Mouse (Mus musculus) MEL (cell line): Measurements from ENCODE around the gene Olfr54. TPM values are rescaled to one million over a fixed set of nuclear protein-coding genes. Genes with fewer than 3 reads are reported as not detected.
"Not testable (repeated sequence)": the region's sequence is repeated elsewhere in the genome, so short reads cannot be mapped to it uniquely, and the experiment has no call there.

Source experiments
- DNase-seq: peaks from one replicate; pipeline ENCODE4 v3.0.0; 2011; ENCODE audit warnings: low read depth, low spot score
- H3K27ac ChIP-seq: 2 replicates; pipeline ENCODE4 v1.5.1; 2012; ENCODE audit warnings: low read depth, mild to moderate bottlenecking, control low read depth, low read length, moderate library complexity; ENCODE audit not compliant: control insufficient read depth
- H3K27me3 ChIP-seq, 2 experiments: fragments of 150-350 bp in 1 of 2; sonication (generic) in 1 of 2; 2 replicates each; pipeline ENCODE4 v1.6.1; 2012; ENCODE audit warnings: low read length in 2 of 2, mild to moderate bottlenecking in 2 of 2, improper control_type of control experiment in 1 of 2, moderate library complexity in 1 of 2; ENCODE audit not compliant: insufficient read depth in 2 of 2, control insufficient read depth in 1 of 2
- H3K36me3 ChIP-seq, 2 experiments: 2 replicates each; pipeline ENCODE4 v1.6.1; 2012 to 2014; ENCODE audit warnings: low read length in 2 of 2, improper control_type of control experiment in 1 of 2, inconsistent platforms in 1 of 2, mild to moderate bottlenecking in 1 of 2; ENCODE audit not compliant: insufficient read depth in 2 of 2, control insufficient read depth in 1 of 2
- H3K4me1 ChIP-seq, 2 experiments: fragments of 150-350 bp in 1 of 2; sonication (generic) in 1 of 2; 2 replicates each; pipeline ENCODE4 v1.6.1; 2012; ENCODE audit warnings: low read length in 2 of 2, improper control_type of control experiment in 1 of 2, mild to moderate bottlenecking in 1 of 2; ENCODE audit not compliant: insufficient read depth in 2 of 2, control insufficient read depth in 1 of 2
- H3K4me3 ChIP-seq, 2 experiments: fragments of 150-350 bp in 1 of 2; sonication (generic) in 1 of 2; 2 replicates each; pipeline ENCODE4 v1.5.1; 2012; ENCODE audit warnings: low read depth in 2 of 2, low read length in 2 of 2, mild to moderate bottlenecking in 2 of 2, moderate library complexity in 2 of 2, control low read depth in 1 of 2, improper control_type of control experiment in 1 of 2; ENCODE audit not compliant: control insufficient read depth in 1 of 2, insufficient read depth in 1 of 2
- H3K79me2 ChIP-seq: 2 replicates; pipeline ENCODE4 v1.6.1; 2012; ENCODE audit warnings: mild to moderate bottlenecking, low read length, moderate library complexity; ENCODE audit not compliant: control insufficient read depth, poor library complexity, insufficient read depth
- H3K9ac ChIP-seq: 2 replicates; pipeline ENCODE4 v1.6.1; 2012; ENCODE audit warnings: low read depth, mild to moderate bottlenecking, control low read depth, low read length, moderate library complexity; ENCODE audit not compliant: control insufficient read depth, poor library complexity, severe bottlenecking
- H3K9me3 ChIP-seq: fragments of 150-350 bp; sonication (generic); replicated peaks from 2 replicates; pipeline ENCODE4 v1.6.1; 2012; ENCODE audit warnings: mild to moderate bottlenecking, low read length, improper control_type of control experiment, moderate library complexity; ENCODE audit not compliant: insufficient read depth
- BHLHE40 ChIP-seq: IDR thresholded peaks from 2 replicates; pipeline ENCODE4 v1.6.1; 2012; ENCODE audit warnings: low read depth, mild to moderate bottlenecking, inconsistent platforms, low read length, improper control_type of control experiment, borderline replicate concordance
- CHD1 ChIP-seq: IDR thresholded peaks from 2 replicates; pipeline ENCODE4 v1.6.1; 2012; ENCODE audit warnings: low read depth, mild to moderate bottlenecking, inconsistent platforms, low read length, improper control_type of control experiment
- CTCF ChIP-seq, 3 experiments: IDR thresholded peaks in 2 of 3; conservative IDR thresholded peaks in 1 of 3; 2 replicates each; pipeline ENCODE4 v1.5.1; 2011 to 2012; ENCODE audit warnings: low read length in 3 of 3, low read depth in 2 of 3, mild to moderate bottlenecking in 2 of 3, improper control_type of control experiment in 1 of 3, inconsistent platforms in 1 of 3, mixed read lengths in 1 of 3, moderate library complexity in 1 of 3; ENCODE audit not compliant: control insufficient read depth in 1 of 3, insufficient read depth in 1 of 3, poor library complexity in 1 of 3, severe bottlenecking in 1 of 3
- GATA1 ChIP-seq: IDR thresholded peaks from 2 replicates; pipeline ENCODE4 v1.6.1; 2011; ENCODE audit warnings: low read depth, low read length, improper control_type of control experiment
- KAT2A ChIP-seq: conservative IDR thresholded peaks from 2 replicates; pipeline ENCODE4 v1.6.1; 2012; ENCODE audit warnings: low read depth, low read length, improper control_type of control experiment, inconsistent platforms
- MAZ ChIP-seq: IDR thresholded peaks from 2 replicates; pipeline ENCODE4 v1.6.1; 2012; ENCODE audit warnings: low read depth, mild to moderate bottlenecking, inconsistent platforms, low read length, improper control_type of control experiment
- MYC ChIP-seq: IDR thresholded peaks from 2 replicates; pipeline ENCODE4 v1.6.1; 2011; ENCODE audit warnings: low read depth, mild to moderate bottlenecking, low read length, improper control_type of control experiment, moderate library complexity
- NRF1 ChIP-seq: IDR thresholded peaks from 2 replicates; pipeline ENCODE4 v1.6.1; 2014; ENCODE audit warnings: low read depth, mild to moderate bottlenecking, inconsistent platforms, low read length, improper control_type of control experiment, moderate library complexity; ENCODE audit not compliant: poor library complexity, insufficient read depth, severe bottlenecking
- POLR2AphosphoS2 ChIP-seq: IDR thresholded peaks from 2 replicates; pipeline ENCODE4 v1.6.1; 2011; ENCODE audit warnings: low read length, improper control_type of control experiment
- RAD21 ChIP-seq: IDR thresholded peaks from 2 replicates; pipeline ENCODE4 v1.6.1; 2011; ENCODE audit warnings: mild to moderate bottlenecking, low read depth, low read length, improper control_type of control experiment
- SIN3A ChIP-seq: IDR thresholded peaks from 2 replicates; pipeline ENCODE4 v1.6.1; 2012; ENCODE audit warnings: low read length, improper control_type of control experiment, inconsistent platforms
- TAL1 ChIP-seq: IDR thresholded peaks from 2 replicates; pipeline ENCODE4 v1.6.1; 2012; ENCODE audit warnings: mild to moderate bottlenecking, inconsistent platforms, low read length, moderate library complexity, mixed read lengths
- TBP ChIP-seq: IDR thresholded peaks from 2 replicates; pipeline ENCODE4 v1.8.0; 2011; ENCODE audit warnings: low read depth, low read length, improper control_type of control experiment
- USF1 ChIP-seq: IDR thresholded peaks from 2 replicates; pipeline ENCODE4 v1.6.1; 2014; ENCODE audit warnings: low read depth, mild to moderate bottlenecking, inconsistent platforms, low read length, improper control_type of control experiment, moderate library complexity
- ZC3H11A ChIP-seq: IDR thresholded peaks from 2 replicates; pipeline ENCODE4 v1.6.1; 2012; ENCODE audit warnings: low read depth, mild to moderate bottlenecking, inconsistent platforms, low read length, improper control_type of control experiment
- ZMIZ1 ChIP-seq: IDR thresholded peaks from 2 replicates; pipeline ENCODE4 v1.6.1; 2012; ENCODE audit warnings: low read depth, mild to moderate bottlenecking, inconsistent platforms, low read length, improper control_type of control experiment, moderate library complexity
- polyA plus RNA-seq, 2 experiments: library from polyadenylated mRNA; stranded (reverse) in 1 of 2; unstranded in 1 of 2; fragments of >175 nt in 1 of 2; fragments of >200 nt in 1 of 2; gene quantifications; 2 replicates each; pipeline versions ENCODE4 v1.2.1 to v1.2.4; 2012; ENCODE audit warnings: low replicate concordance in 2 of 2, low read depth in 1 of 2; ENCODE audit not compliant: insufficient read length in 2 of 2, insufficient read depth in 1 of 2, missing spikeins in 1 of 2
- total RNA-seq: library from RNA; depleted of rRNA; stranded (reverse); fragments of 300-350 nt; gene quantifications from 2 replicates; pipeline ENCODE4 v1.2.3, GENCODE M21; 2012

Olfr54 gene
- total and polyA plus RNA-seq, 3 experiments = not detected

DNA sequence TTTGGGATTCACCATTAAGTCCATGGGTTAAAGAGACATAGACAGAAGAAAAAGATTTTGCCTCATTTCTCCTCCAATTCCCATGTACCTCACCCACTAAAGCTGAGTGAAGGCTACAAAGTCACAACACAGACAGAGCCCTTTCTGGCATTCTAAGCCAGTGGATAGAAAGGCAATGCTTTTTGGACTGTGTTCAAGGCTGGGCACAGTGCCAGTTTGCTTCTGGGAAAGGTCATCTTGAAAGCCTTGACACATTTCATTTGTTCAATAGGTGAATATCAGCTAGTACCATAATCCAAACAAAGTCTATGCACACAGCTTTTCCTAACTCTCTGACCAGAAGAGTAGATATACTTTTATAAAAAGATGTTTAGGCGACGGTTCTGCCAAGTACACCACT, 21.9 kb downstream of the Olfr54 start:
- no peaks in the 10 kb centered on the region for H3K4me1 ChIP-seq
- no peaks in the 10 kb centered on the region for H3K27me3 ChIP-seq
- H3K9ac ChIP-seq = no peak overlapping the region
- no peak for TF ChIP-seq USF1
- no peak for TF ChIP-seq POLR2AphosphoS2
- no peak for TF ChIP-seq MAZ
- TF ChIP-seq MYC = no peak
- TF ChIP-seq GATA1 = no peak
- no peak for TF ChIP-seq TBP
- TF ChIP-seq ZC3H11A = no peak
- no peak for TF ChIP-seq CHD1
- no peak for TF ChIP-seq NRF1
- no peak for TF ChIP-seq CTCF (IDR thresholded peaks at IDR 0.05 in 2 of 3, conservative IDR thresholded peaks at IDR 0.05 in 1 of 3; ENCODE audit: control insufficient read depth in 1 of 3, insufficient read depth in 1 of 3, low read depth in 2 of 3, low read length in 3 of 3, poor library complexity in 1 of 3, severe bottlenecking in 1 of 3)
- no peak for TF ChIP-seq RAD21
- TF ChIP-seq ZMIZ1 = no peak
- TF ChIP-seq SIN3A = no peak
- no peak for TF ChIP-seq BHLHE40
- TF ChIP-seq KAT2A = no peak
- TF ChIP-seq TAL1 = no peak
- TF ChIP-seq, all 39 proteins: peak for 0
- DNase-seq = no peak
- Histone ChIP-seq H3K9me3 (no peaks in the 10 kb centered on the region), H3K4me3 (no peak overlapping the region), H3K27ac (no peak overlapping the region), H3K36me3 (no peaks in the 10 kb centered on the region), H3K79me2 (no peaks in the 10 kb centered on the region)

DNA sequence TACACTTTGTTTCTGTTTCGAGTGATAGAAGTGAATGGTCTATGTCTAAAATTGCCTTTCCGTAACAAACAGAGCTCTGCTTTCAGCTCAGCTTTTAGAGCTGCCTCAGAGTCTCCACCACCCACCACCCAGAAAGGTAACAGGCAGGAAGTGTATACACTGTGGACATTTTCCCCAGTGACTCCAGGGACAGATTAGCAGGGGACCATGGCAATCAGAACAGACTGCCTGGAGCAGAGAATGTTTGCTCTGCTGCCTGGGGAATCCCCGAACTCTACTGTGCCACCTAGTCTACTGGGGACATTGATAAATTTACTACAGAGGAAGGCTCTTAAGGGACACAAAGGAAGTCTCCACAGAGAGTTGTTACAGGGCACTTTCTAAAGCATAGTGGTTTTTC, 30.7 kb downstream of the Olfr54 start:
- DNase-seq, H3K4me3 ChIP-seq, H3K79me2 ChIP-seq, H3K9ac ChIP-seq, H3K36me3 ChIP-seq, H3K27ac ChIP-seq, H3K4me1 ChIP-seq, H3K9me3 ChIP-seq, H3K27me3 ChIP-seq: not testable (repeated sequence)

DNA sequence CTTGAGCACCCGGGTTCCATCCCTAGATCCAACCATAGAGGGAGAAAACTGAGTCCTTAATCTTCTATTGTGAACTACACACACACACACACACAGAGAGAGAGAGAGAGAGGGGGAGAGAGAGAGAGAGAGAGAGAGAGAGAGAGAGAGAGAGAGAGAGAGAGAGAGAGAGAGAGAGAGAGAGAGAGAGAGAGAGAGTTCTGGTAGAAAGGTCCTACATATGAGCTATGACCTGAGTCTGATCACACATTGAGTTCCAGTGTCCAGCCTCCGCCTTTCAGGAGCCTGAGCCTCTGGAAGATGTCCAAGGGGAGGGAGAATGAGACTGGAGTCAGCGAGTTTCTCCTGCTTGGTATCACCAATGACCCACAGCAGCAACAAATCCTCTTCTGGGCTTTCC, 33.8 kb downstream of the Olfr54 start, which contains the start of gene Olfr1375:
TSS of gene Olfr1375 (plus strand) at position 301 of the 400 bp plus-strand sequence.
- not testable (repeated sequence) for H3K9me3 ChIP-seq, DNase-seq, H3K79me2 ChIP-seq, H3K36me3 ChIP-seq, H3K27ac ChIP-seq, H3K4me1 ChIP-seq, H3K4me3 ChIP-seq, H3K27me3 ChIP-seq, H3K9ac ChIP-seq
